Mouse (Mus musculus) layer of hippocampus, postnatal 10 days (tissue): ENCODE measurements around the gene Insig2. TPM values are rescaled to one million over a fixed set of nuclear protein-coding genes. Genes with fewer than 3 reads are reported as not detected.

ENCODE experiments used
- DNase-seq, 2 experiments: peaks; one replicate each; pipeline ENCODE4 v3.0.0; 2021; ENCODE audit warnings: low spot score in 2 of 2
- total RNA-seq, 2 experiments: library from RNA; stranded (reverse); gene quantifications; 2 replicates each; pipeline ENCODE4 v1.2.3; 2021

Gene Insig2
- total RNA-seq, 2 experiments from 2014 or later: 38.9 to 44.9 TPM

DNA sequence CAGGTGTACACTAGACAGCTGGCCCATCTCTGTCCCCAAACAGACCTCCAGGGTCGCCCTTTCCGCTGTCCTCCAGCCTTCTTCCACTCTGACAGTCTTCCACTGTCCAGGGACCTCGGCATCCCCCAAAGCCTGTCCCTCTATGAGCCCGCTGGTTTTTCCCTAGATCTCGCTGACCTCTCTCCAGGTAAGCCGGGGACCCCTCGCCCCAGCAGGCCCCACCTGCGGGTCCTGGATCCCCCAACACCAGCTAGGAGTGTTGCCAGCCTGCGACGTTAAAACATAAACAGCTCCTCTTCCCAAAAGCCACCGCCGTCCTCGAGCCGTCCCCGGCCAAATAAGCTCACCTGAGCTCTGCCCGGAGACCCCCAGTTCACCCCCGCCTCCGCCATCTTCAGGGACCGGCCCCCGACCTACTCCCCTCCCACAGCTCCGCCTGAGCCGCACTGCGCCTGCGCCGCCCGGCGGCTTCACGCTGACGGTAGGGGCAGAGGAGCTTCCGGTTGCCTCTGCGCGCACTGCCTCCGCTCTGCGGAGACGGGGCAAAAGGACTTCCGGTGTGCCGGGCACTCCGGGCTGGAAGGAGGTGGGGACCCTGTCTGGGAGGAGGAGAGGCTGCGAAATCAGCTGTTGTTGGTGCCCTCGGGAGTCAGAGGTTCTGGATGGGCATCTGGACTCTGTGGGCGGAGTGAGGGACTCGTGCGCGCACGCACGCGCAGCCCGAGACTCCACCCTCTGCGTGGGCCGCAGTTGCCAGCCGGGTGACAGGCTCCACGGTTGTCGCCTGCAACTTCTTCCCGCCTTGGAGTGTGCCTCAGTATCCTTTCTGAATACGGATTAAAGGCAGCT lies 4.8 kb downstream of the Insig2 start:
- peak; percentile 93 to 95 for DNase-seq

GRCm38 (mm10) chr1:121326591-121327343 lies 5.6 kb downstream of the Insig2 start:
- DNase-seq: no peak

GRCm38 (mm10) chr1:121323501-121323900 lies 8.9 kb downstream of the Insig2 start:
- DNase-seq: no peak

DNA sequence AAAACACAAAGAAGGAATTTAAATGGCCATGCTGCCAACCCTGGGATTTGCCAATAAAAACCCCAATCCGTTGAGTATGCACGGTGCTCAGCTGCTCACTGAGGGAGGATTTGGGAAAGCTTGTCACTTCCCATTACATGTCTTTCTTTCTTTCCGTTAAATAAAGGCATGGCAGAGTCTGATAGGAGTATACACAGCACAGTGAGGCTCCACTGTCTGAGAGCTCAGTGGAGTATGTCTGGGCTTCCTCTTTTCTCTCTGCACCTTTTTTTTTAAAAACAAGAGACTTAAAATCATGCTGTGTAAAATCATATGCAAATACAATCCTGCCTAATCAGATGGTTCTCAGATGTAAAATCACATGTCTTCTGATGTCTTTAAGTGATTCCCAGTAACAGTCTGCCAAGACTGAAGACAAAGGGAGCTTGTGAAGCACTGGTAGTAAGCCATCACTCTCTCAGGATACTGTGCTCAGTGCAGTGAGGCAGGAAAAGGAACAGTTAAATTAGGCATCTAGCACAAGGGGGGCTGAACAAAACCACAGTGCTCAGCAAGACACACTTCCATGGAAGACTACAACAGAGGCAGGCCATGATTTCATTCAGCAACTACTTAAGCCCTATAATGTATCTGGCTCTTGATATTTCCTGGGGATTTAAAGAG lies 17.5 kb downstream of the Insig2 start:
- DNase-seq: no peak

DNA sequence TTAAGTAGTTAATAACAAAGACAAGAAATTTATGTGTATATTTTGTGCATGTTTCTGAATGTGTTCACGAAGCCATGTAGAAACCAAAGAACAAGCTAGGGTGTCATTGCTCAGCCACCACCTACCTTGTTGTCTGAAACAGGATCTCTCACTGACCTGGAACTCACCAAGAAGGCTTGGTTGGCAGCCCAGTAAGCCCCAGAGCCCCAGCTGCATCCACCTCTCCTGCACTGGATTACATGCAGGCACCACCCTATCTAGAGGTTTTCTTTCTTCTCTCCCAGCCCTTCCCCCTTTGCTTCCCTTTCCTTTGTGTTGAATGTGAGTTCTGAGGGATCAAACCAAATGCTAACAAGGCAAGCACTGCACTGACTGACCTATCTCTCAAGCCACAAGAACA lies 19.2 kb downstream of the Insig2 start:
- DNase-seq: no peak

- DNase-seq: no peak
These were observed 20.1 kb downstream of the Insig2 start for GRCm38 (mm10) chr1:121312326-121312725.

GRCm38 (mm10) chr1:121296717-121297255 lies 35.6 kb downstream of the Insig2 start:
- peak; percentile 39 to 52 for DNase-seq

- no peak for DNase-seq
These were observed 38.8 kb downstream of the Insig2 start for GRCm38 (mm10) chr1:121293571-121293970.

DNA sequence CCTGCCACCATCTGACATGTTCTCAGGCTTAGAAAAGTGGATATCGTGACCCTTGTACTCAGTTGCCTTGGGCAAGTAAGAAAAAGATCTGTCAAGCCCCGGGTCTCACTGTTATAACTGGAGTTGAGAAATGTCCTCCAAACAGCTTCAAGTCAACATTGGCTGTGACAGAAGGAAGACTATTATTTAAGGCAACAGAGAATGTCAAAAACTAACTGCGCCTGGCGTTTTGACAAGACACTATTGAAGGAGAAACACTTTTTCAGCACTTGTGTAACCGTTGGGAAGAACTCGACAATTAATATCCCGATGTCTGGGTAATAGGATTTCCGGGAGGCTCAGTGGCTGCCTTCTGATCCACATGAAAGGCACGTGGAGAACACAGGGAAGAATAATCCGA lies 41.5 kb downstream of the Insig2 start:
- DNase-seq: no peak

- DNase-seq: no peak
These were observed 42.0 kb downstream of the Insig2 start for GRCm38 (mm10) chr1:121290340-121290739.

DNA sequence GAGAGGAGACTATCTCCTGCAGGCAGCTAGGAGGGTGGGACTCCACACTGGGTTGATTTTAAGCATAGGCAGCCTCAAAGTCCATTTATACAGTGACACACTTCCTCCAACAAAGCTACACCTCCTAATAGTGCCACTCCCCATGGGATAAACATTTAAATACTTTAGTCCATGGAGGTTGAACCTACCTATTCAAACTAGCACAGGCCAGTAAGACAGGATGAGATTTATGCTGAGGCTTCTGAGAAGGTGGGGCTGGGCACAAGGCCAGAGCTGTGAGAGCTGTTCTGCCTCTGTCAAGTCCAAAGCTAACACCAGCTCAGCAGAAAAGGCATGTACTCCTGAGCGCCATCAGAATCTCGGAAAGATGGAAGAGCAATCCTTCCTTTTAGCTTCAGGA lies 48.2 kb downstream of the Insig2 start:
- no peak for DNase-seq

DNA sequence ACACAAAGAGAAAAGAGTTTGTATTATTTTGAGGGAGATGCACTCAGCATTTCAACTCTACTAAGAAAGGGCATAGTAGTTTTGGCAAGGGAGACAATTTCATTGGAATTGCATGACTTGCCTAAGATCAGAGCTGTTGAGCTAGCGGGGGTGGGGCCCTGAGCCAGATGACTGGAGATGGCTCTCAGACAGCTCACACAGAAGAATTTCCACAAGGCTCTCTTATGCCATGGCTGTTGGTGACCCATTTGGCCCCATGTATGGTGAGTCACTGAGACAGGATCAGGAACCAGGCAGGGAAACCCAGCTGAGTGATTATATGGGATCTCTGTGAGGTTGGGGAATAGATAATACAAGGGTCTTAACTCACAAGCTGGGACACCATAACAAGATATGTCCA lies 51.9 kb downstream of the Insig2 start:
- DNase-seq: no peak

DNA sequence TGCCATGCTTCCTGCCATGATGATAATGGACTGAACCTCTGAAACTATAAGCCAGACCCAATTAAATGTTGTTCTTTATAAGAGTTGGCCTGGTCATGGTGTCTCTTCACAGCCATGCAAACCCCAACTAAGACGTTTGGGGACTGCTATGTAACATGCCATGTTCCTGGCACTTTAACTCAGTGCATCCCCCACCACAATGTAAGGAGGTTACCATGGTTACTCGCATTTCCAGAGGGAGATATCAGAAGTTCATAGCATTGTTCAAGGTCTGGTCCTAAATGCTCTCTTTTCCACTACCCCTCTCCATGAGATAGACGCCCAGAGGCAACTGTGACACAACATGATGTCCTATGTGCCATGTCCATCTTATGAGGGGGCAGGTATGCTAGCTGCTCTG lies 54.0 kb downstream of the Insig2 start:
- no peak for DNase-seq

GRCm38 (mm10) chr1:121277466-121277865 lies 54.9 kb downstream of the Insig2 start:
- DNase-seq: no peak

GRCm38 (mm10) chr1:121275961-121276506 lies 56.4 kb downstream of the Insig2 start:
- no peak for DNase-seq

- DNase-seq: no peak
These were observed 72.1 kb downstream of the Insig2 start for GRCm38 (mm10) chr1:121260171-121260741.

Other genes with a start within 250 kb of the Insig2 start
- 10 to 100 TPM; 35.4 to 37.3 TPM for gene Ccdc93, start 98.5 kb upstream of the Insig2 start, total RNA-seq
- 1 to 10 TPM; 7.3 to 8.1 TPM for gene Htr5b, start 195.9 kb upstream of the Insig2 start, total RNA-seq
- gene Ddx18, start 235.4 kb upstream of the Insig2 start, total RNA-seq: 10 to 100 TPM; 26.8 to 27.6 TPM